Mouse (Mus musculus) kidney, adult 2 months (tissue): ENCODE data around the gene Grin2d.

Experiments used
- CTCF ChIP-seq: fragments of 200-500 bp; conservative IDR thresholded peaks from 2 replicates; pipeline ENCODE4 v1.5.1; 2011; ENCODE audit warnings: low read depth, mild to moderate bottlenecking, control low read depth, low read length, moderate library complexity, mixed read lengths; ENCODE audit not compliant: insufficient read depth, insufficient read length
- POLR2A ChIP-seq: fragments of 200-500 bp; IDR thresholded peaks from one replicate; pipeline ENCODE4 v1.6.1; 2011; ENCODE audit warnings: low read depth, low read length, control low read depth

GRCm38 (mm10) chr7:45783511-45784091, 94.6 kb downstream of the Grin2d start, which contains the start of gene Lmtk3:
- TF ChIP-seq POLR2A (no peak), CTCF (0 out of 2 replicates have a peak, but pooled peaks have one; percentile 24)
